Mouse (Mus musculus) liver, postnatal 0 days (tissue): ENCODE results near the gene Cdh18.

Source experiments
- CTCF ChIP-seq: sonication (generic); IDR thresholded peaks from 2 replicates; pipeline ENCODE4 v1.5.1; 2016; ENCODE audit warnings: antibody characterized with exemption, low read depth
- EP300 ChIP-seq: IDR thresholded peaks from 2 replicates; pipeline ENCODE4 v1.6.1; 2016; ENCODE audit warnings: antibody characterized with exemption, low read depth, mild to moderate bottlenecking

DNA sequence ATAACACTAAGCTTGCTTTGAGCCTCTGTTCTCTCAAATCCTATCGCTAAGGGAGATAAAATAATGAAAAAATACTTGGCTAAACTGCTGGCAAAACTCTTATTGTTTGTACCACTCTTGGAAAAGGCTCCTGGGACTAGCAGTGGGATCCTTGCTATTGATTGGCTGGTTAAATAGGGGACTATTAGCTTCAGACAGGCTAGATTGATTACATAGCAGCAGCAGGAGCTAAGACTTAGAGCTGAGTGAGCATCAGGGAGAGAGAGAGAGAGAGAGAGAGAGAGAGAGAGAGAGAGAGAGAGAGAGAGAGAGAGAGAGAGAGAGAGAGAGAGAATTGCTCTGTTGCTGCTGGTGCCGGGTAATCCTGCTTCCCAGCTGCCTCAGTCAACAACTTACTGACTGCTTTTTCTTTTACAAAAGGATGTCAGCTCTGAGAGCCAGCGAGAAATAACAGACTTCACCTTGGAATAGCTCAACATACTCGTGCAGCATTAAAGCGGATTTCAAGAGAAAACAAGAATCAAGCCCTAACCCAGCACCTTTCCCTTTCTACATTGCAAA is at the start of gene Cdh18:
- no peak for TF ChIP-seq EP300
- TF ChIP-seq CTCF: no peak
